Mouse (Mus musculus) ovary, adult 18-20 months (tissue): ENCODE results near the gene Vegfb.

Source experiments
- DNase-seq: peaks from one replicate; pipeline ENCODE4 v3.0.0; 2022; ENCODE audit warnings: low spot score, mixed read lengths

The Vegfb gene

DNA sequence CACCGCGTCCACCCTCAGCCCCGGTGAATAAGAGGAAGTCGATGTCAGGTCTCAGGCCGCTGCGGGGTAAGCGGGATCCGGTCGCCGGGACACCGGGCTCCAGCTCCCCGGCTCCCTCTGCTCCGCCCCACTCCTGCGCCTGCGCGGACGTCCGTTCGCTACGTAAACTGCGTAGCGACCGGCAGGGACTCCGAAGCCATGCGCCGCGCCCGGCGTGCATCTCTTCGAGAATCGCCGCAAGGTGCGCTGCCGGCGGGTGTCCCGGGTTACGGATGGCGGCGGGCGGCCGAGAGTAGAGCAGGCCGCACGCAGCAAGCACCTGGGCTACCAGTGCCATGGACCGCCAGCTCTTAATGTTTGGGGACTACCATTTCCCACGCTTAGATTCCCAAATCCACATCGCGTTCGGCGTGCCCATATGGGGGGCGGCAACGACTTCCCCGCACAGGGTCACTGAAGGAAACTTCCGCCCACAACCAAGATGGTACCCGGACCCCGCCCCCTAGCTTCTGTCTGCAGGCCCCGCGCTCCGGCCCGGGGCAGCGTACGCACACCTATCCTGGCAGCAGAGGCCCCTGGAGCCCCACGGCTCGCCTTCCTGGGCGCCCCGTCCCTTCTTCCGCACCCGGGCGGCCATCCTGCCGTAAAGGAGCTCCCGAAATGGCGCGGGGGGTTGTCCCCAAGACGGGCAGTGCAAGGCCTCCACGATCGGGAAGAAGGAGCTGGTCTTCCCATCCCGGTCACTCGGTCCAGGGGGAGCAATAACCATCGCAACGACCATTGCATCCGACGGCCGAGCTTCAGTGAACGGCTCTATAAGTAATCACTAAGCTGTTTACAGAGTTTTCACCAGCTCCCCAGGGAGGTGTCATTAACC lies 45.8 kb downstream of the Vegfb start, which contains the start of gene Bad:
Bad (plus strand) TSS at position 490 of the 877 bp plus-strand sequence.
- DNase-seq, result peak; percentile 85

GRCm38 (mm10) chr19:6940396-6941351 lies 46.8 kb downstream of the Vegfb start:
- DNase-seq, result no peak

DNA sequence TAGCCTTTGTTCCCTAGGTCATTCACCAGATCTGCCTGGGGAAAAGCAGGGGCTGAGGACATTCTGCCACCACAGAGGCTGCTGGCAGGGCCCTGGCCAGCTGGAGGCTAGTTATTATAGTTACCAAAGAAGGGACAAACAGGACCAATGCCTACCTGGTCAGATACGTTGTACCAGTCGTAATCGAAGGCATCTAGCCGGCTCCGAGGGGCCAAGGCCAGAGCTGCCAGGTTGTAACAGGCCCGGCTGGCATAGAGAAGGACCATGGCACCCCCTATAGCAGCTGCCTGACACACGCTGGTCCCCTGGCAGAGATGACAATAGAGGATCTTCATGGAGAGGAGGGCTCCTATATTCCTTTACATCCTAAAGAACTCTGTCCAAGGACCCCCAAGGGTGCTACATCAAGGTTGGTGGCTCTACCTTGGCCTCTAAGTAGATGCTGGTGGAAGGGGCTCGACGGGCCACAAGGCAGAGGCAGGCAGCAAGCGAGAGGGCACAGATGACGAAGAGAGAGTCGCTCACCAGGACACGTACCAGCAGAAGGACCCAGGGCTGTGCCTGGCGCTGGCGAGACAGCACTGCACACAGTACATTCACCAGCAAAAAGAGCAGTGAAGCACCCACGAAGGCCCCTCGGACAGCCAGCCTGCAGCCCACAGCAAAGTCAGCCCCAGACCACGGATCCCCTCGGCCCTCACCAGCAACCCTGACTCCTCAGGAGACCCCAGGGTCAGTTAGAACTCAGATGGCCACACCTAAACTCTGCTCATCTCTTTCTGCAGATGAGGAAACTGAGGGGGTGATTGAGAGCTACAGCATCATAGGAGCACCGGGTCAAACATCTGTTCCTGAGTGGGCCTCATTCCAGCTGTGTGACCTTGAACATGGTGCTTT lies 48.1 kb downstream of the Vegfb start:
- DNase-seq, result no peak

DNA sequence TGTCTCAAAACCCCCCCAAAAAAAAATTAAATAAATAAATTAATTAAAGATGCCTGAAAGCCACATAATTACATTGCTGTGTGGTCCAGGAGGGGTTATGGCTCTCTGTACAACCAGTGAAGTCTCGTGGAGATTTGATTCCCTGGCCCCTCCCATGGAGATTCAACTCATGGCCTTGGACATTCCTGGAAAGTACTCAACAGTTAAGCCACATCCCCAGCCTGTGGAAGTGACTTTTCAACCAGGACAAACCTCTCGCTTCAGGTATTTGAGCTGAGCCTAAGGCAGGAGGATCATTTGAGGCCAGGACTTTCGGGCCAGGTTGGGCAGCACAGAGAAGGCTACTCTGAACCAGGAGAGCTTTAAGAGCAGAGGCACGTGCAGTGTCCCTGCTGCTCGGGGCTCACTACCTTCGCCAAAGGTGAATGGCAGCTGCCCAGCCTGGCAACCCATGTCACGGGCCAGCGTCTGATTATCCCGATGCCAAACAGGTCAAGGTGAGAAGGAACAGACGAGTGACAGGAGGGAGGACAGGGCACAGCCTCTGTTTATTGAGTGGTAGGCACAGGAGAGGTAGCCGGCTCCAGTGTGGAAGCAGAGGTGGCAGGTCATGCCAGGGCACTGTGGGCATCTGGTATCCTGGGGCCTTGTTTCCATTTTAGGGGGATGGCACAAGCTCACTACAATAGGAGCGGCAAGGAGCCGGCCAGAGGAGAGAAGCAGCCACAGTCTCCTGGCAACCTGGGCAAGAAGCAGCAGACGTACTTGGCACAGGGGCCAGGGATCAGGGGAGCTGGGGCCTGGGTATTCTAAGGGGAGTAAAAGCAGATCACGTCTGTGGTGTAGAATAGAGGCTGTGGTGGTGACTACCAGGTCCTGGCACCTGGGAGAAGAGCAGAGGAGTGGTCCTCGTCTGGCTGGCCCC lies 49.6 kb downstream of the Vegfb start:
- no peak for DNase-seq

DNA sequence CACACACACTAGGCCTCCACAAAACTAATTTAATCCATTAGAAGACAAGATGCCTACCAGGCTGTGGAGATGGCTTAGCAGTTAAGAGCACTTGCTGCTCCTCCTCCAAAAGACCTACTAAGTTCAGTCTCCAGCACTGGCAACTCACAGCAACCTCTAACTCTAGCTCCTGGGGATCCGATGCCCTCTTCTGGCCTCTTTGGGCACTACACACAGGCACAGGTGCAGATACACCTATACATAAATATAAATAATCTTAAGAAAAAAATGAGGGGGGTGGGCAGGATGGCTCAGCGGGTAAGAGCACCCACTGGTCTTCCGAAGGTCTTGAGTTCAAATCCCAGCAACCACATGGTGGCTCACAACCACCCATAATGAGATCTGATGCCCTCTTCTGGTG lies 51.2 kb downstream of the Vegfb start:
- DNase-seq, result no peak

GRCm38 (mm10) chr19:6934195-6934977 lies 53.1 kb downstream of the Vegfb start, which contains the start of gene Kcnk4:
Kcnk4 (minus strand) TSS chr19:6934515.
- DNase-seq, result no peak

DNA sequence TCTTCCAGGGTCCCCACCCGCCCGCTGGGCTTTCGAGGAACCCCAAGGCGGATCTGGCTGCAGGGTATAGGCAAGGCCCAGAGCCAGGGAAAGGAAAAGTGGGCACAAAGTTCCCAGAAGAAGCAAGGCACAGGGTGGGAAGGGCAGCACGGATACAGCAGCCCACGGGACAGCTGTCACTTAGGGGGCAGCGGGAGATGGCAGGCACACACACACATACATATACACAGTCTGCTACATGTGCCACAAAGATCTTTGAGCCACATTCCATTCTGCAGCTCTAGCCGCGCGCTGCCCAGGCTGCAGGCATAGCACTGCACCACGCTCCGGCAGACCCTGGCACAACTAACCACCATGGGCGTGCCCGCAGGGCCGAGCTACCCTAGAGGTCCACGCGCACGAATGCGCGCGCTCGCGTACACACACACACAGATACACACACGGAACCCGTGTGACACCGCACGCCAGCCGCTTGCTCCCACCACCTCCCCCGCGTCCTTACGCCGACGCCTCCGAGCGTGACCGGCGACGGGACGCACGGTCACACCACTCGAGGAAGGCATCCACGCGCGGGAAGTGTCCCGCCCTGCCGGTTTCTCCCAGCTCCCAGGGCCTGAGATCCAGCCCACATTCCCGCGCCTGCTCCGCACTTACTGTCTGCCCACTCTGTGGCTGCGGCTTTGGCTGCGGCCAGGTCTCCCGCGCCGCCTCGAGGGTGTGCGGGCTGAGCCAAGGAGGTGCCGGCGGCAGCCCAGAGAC lies 53.8 kb downstream of the Vegfb start:
- DNase-seq, result no peak

DNA sequence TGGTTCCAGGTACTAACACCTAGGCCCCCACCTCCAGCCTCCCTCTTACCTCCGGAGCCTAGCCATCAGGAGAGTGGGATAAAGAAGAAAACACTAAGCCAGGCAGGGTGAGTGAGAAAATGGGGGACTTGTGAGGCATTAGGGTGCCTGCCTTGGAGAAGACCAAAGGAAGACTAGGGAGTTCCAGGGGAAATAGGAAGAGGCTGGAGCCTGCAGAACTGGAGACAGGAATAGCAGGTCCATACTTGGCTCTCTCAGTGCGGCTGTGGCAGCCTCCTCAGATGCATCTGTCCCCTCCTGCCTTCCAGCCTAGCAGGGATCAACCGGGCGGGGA lies 54.4 kb downstream of the Vegfb start:
- no peak for DNase-seq
